Mouse (Mus musculus) myocyte (in vitro differentiated cells): Measurements from ENCODE around the gene Pcdh17.

Experiments
- CEBPB ChIP-seq: IDR thresholded peaks from 2 replicates; pipeline ENCODE4 v1.6.1; 2011; ENCODE audit warnings: mild to moderate bottlenecking, moderate library complexity; ENCODE audit not compliant: poor library complexity, insufficient read depth, severe bottlenecking
- MAX ChIP-seq: IDR thresholded peaks from one replicate; pipeline ENCODE4 v1.6.1; 2011; ENCODE audit warnings: low read depth, mild to moderate bottlenecking, control low read depth
- MYOD1 ChIP-seq, 3 experiments: IDR thresholded peaks; one replicate each; pipeline ENCODE4 v1.6.1; 2011; ENCODE audit warnings: control low read depth in 2 of 3, low read depth in 2 of 3, mild to moderate bottlenecking in 2 of 3, moderate library complexity in 1 of 3; ENCODE audit not compliant: insufficient read length in 2 of 3, control insufficient read depth in 1 of 3
- POLR2A ChIP-seq: IDR thresholded peaks from one replicate; pipeline ENCODE4 v1.6.1; 2011; ENCODE audit warnings: low read depth, mild to moderate bottlenecking, control low read depth, moderate library complexity; ENCODE audit not compliant: insufficient read length
- POLR2AphosphoS2 ChIP-seq: IDR thresholded peaks from one replicate; pipeline ENCODE4 v1.6.1; 2011; ENCODE audit warnings: low read depth, control low read depth; ENCODE audit not compliant: insufficient read length
- USF1 ChIP-seq: IDR thresholded peaks from one replicate; pipeline ENCODE4 v1.6.1; 2011; ENCODE audit warnings: low read depth, mild to moderate bottlenecking, control low read depth, moderate library complexity

DNA sequence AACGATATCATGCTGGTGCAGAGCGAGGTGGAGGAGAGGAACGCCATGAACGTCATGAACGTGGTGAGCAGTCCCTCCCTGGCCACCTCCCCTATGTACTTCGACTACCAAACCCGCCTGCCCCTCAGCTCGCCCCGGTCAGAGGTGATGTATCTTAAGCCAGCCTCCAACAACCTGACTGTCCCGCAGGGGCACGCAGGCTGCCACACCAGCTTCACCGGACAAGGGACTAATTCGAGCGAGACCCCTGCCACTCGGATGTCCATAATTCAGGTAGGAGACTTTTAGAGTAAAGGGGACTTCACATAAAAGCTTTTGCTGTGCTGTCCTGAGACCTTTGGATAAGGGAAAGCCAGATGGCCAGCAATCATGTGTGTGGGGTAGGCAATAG lies 5.0 kb downstream of the Pcdh17 start:
- TF ChIP-seq POLR2A = no peak
- TF ChIP-seq POLR2AphosphoS2 = no peak
- TF ChIP-seq MAX = no peak
- no peak for TF ChIP-seq USF1
- no peak for TF ChIP-seq MYOD1 (IDR thresholded peaks at IDR 0.05; ENCODE audit: control insufficient read depth in 1 of 3, insufficient read length in 2 of 3, low read depth in 2 of 3)
- no peak for TF ChIP-seq CEBPB
